Mouse (Mus musculus) lung, postnatal 0 days (tissue): ENCODE data around the gene Mfsd4a.

Experiments used
- CTCF ChIP-seq: IDR thresholded peaks from 2 replicates; pipeline ENCODE4 v1.5.1; 2016; ENCODE audit warnings: antibody characterized with exemption, mild to moderate bottlenecking
- EP300 ChIP-seq: IDR thresholded peaks from 2 replicates; pipeline ENCODE4 v1.6.1; 2016; ENCODE audit warnings: antibody characterized with exemption, mild to moderate bottlenecking, control low read depth

DNA sequence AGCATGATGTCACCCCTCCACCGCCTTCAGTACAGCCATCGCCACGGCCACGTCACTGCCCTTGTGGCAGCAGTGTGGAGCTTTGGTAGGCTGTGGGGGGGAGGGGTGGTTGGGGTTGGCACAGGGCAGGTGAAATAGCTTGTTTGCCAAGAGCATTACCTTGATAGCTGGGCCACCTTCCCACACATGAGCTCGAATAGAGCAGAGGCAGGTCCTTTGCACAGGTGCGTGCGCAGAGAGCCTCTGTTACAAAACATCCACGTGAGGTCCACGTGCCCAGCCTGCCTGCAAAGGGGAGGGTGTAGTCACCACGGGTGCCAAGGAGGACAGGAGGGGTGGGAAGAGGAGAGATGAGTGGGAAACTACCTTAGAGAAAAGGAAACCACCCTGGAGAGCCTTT is 7.7 kb upstream of the Mfsd4a start:
- TF ChIP-seq CTCF (no peak), EP300 (no peak)
